Mouse (Mus musculus) heart, adult 2 months (tissue): ENCODE measurements at regions not wholly inside any gene's neighbourhood (a gene's known extent, or its start where the extent isn't known, plus 50 kb on each side); places are given as distances from the start of the nearest gene placed in this dataset.

ENCODE experiments used
- DNase-seq, 2 experiments: peaks; one replicate each; pipeline ENCODE4 v3.0.0; 2021
- H3K27ac ChIP-seq: fragments of 200-600 bp; 2 replicates; pipeline ENCODE4 v1.8.1; 2022
- H3K27me3 ChIP-seq: fragments of 200-500 bp; 2 replicates; pipeline ENCODE4 v1.6.1; 2012; ENCODE audit warnings: mild to moderate bottlenecking, low read length, inconsistent platforms, mixed read lengths; ENCODE audit not compliant: control insufficient read depth, insufficient read depth
- H3K36me3 ChIP-seq: fragments of 200-500 bp; 2 replicates; pipeline ENCODE4 v1.6.1; 2012; ENCODE audit warnings: low read length, inconsistent platforms; ENCODE audit not compliant: control insufficient read depth, insufficient read depth
- H3K4me1 ChIP-seq: fragments of 200-500 bp; 2 replicates; pipeline ENCODE4 v1.6.1; 2011; ENCODE audit warnings: low read length; ENCODE audit not compliant: control insufficient read depth, insufficient read depth
- H3K4me3 ChIP-seq: fragments of 200-600 bp; 2 replicates; pipeline ENCODE4 v1.8.1; 2022
- H3K79me2 ChIP-seq: fragments of 200-500 bp; replicated peaks from 2 replicates; pipeline ENCODE4 v1.6.1; 2012; ENCODE audit warnings: mild to moderate bottlenecking, inconsistent platforms, low read length, moderate library complexity, mixed read lengths; ENCODE audit not compliant: control insufficient read depth, insufficient read depth
- H3K9ac ChIP-seq: fragments of 200-500 bp; 2 replicates; pipeline ENCODE4 v1.6.1; 2012; ENCODE audit warnings: low read depth, mild to moderate bottlenecking, control low read depth, inconsistent platforms, low read length, mixed read lengths
- CTCF ChIP-seq: fragments of 200-600 bp; IDR thresholded peaks from 2 replicates; pipeline ENCODE4 v1.8.1; 2022; ENCODE audit warnings: antibody characterized with exemption, mild to moderate bottlenecking, moderate library complexity
- EP300 ChIP-seq: fragments of 200-500 bp; IDR thresholded peaks from 2 replicates; pipeline ENCODE4 v1.6.1; 2011; ENCODE audit warnings: low read depth, low read length, control low read depth; ENCODE audit not compliant: insufficient read depth
- POLR2A ChIP-seq: fragments of 200-500 bp; IDR thresholded peaks from 2 replicates; pipeline ENCODE4 v1.6.1; 2011; ENCODE audit warnings: mild to moderate bottlenecking, low read depth, low read length, control low read depth; ENCODE audit not compliant: insufficient read depth
- WGBS: fragments of 180-500 bp; shearing (Covaris S2); methylation state at CpG from one replicate; pipeline ENCODE4 v1.1.7; 2018; 5-methylcytosine and 5-hydroxymethylcytosine counted together
- intact Hi-C: fragments of 180-260 bp; cut with DNase I; formaldehyde crosslinking; loops from one replicate; pipeline ENCODE4 v1.15.1; 2025

DNA sequence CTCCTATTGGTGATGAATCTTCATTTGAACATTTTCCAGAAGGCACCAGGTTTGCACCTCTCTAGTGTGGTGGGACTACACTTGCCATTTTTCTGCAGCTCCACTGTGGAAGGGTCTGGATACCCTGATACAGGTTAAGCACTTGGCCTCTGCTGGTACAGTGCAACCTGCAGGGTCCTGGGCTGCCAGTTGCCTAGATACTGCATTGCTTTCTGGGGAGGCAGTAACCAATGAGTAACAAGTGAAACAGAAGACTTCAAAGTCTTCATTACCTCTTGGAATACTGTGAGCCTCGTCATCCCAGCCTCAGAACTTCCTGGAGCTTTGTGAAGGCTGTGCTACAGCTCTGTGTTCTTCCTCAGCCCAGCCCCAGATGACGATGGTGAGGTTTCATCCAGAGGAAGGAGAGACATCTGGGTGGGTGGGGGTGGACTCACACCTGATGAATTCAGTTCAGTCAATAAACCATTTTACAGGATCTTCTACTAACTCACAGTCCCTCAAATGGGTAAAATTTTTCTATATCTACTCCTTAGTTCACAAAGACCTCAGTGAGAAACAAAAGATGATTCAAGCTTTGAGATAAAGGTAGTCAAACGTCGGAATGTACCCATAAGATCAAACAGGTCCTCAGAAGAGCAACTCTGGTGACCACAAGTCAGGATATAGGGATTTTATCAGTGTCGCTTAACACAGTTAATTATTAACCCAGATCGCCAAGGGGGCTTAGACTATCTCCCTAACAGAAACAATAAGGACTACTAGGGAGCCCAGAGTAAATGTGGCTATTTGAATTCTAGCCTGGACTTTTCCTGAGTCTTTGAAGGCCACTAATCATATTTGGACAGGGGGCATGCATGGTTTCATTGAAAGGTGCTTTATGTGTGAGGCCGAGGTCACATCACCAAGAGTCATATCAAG lies 92.1 kb upstream of the Plekhg1 start:
- H3K79me2 ChIP-seq, result no peaks in the 10 kb centered on the region
- H3K4me1 ChIP-seq, result peaks cover 6% of the 10 kb centered on the region
- no peak for DNase-seq
- WGBS, result 75% methylated on average over 7 of the region's 7 CpGs
- H3K36me3 ChIP-seq, result peaks cover 4% of the 10 kb centered on the region; the same call in 1 of the 2 replicates
- H3K9ac ChIP-seq, result no peak overlapping the region
- TF ChIP-seq CTCF (no peak), POLR2A (no peak)
- no peak overlapping the region for H3K4me3 ChIP-seq
- H3K27me3 ChIP-seq, result no peaks in the 10 kb centered on the region
- no peak overlapping the region for H3K27ac ChIP-seq
- intact Hi-C loops, result loop anchor here (2.0 kb wide), 1 partner anchor 71 kb away; no protein-coding TSS in a partner anchor

GRCm38 (mm10) chr10:3649983-3650382 lies 90.2 kb upstream of the Plekhg1 start:
- H3K27ac ChIP-seq, result no peak overlapping the region
- H3K9ac ChIP-seq, result no peak overlapping the region
- intact Hi-C loops, result no loop called here
- H3K4me3 ChIP-seq, result no peak overlapping the region
- 45% methylated on average over 1 of the region's 1 CpGs for WGBS
- no peak for TF ChIP-seq POLR2A
- no peak for TF ChIP-seq CTCF
- no peak for TF ChIP-seq EP300
- peaks cover under 1% of the 10 kb centered on the region; the same call in 1 of the 2 replicates for H3K4me1 ChIP-seq
- no peak for DNase-seq
- H3K27me3 ChIP-seq, result no peaks in the 10 kb centered on the region
- H3K36me3 ChIP-seq, result peaks cover 4% of the 10 kb centered on the region; the same call in 1 of the 2 replicates
- no peaks in the 10 kb centered on the region for H3K79me2 ChIP-seq

GRCm38 (mm10) chr10:3650561-3650960 lies 89.6 kb upstream of the Plekhg1 start:
- no peak for TF ChIP-seq POLR2A
- no peak for TF ChIP-seq EP300
- TF ChIP-seq CTCF, result no peak
- no peaks in the 10 kb centered on the region for H3K27me3 ChIP-seq
- no peak for DNase-seq
- intact Hi-C loops, result no loop called here
- H3K79me2 ChIP-seq, result no peaks in the 10 kb centered on the region
- no peaks in the 10 kb centered on the region; the same call in 1 of the 2 replicates for H3K4me1 ChIP-seq
- H3K4me3 ChIP-seq, result no peak overlapping the region
- H3K27ac ChIP-seq, result no peak overlapping the region
- 81% methylated on average over 6 of the region's 6 CpGs for WGBS
- peaks cover 4% of the 10 kb centered on the region; the same call in 1 of the 2 replicates for H3K36me3 ChIP-seq
- H3K9ac ChIP-seq, result no peak overlapping the region

GRCm38 (mm10) chr10:3652522-3652921 lies 87.6 kb upstream of the Plekhg1 start:
- Histone ChIP-seq H3K9ac (no peak overlapping the region), H3K36me3 (no peaks in the 10 kb centered on the region), H3K4me3 (no peak overlapping the region), H3K79me2 (no peaks in the 10 kb centered on the region), H3K4me1 (no peaks in the 10 kb centered on the region), H3K27ac (no peak overlapping the region), H3K27me3 (no peaks in the 10 kb centered on the region)
- intact Hi-C loops, result no loop called here
- WGBS, result 65% methylated on average over 3 of the region's 3 CpGs
- no peak for TF ChIP-seq EP300
- TF ChIP-seq CTCF, result no peak
- no peak for TF ChIP-seq POLR2A
- no peak for DNase-seq

GRCm38 (mm10) chr10:3656081-3656480 lies 84.1 kb upstream of the Plekhg1 start:
- H3K36me3 ChIP-seq, result no peaks in the 10 kb centered on the region
- no peak overlapping the region for H3K9ac ChIP-seq
- intact Hi-C loops, result no loop called here
- H3K4me1 ChIP-seq, result no peaks in the 10 kb centered on the region
- H3K79me2 ChIP-seq, result no peaks in the 10 kb centered on the region
- no peak overlapping the region for H3K4me3 ChIP-seq
- H3K27me3 ChIP-seq, result no peaks in the 10 kb centered on the region
- TF ChIP-seq EP300 (no peak), CTCF (no peak), POLR2A (no peak)
- DNase-seq, result no peak
- H3K27ac ChIP-seq, result no peak overlapping the region
- WGBS, result 96% methylated on average over 3 of the region's 3 CpGs

DNA sequence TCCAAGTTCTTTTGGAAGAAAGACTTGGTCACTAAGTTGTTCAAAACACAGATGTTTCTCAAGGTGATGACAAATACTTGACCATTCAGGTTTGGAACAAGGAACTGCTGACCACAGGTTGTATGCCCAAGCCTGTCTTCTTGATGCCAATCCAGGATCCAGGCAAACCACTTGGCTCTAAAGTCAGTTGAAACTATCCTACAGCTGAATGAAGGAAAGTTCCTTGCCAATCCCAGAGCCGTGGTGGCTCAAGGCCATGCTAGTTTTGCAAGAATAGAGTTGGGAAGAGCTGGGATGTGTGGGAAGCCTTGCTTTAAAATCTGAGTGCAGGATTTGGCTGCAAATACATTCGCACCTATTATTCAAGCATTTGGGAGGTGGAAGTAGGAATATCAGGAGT lies 78.0 kb upstream of the Plekhg1 start:
- no peak overlapping the region for H3K27ac ChIP-seq
- DNase-seq, result no peak
- intact Hi-C loops, result no loop called here
- no peak overlapping the region for H3K4me3 ChIP-seq
- no peaks in the 10 kb centered on the region for H3K27me3 ChIP-seq
- no peak for TF ChIP-seq POLR2A
- no peak for TF ChIP-seq EP300
- no peak for TF ChIP-seq CTCF
- whole genome bisulfite sequencing, result 82% methylated on average over 2 of the region's 2 CpGs
- H3K4me1 ChIP-seq, result no peaks in the 10 kb centered on the region
- H3K9ac ChIP-seq, result no peak overlapping the region
- no peaks in the 10 kb centered on the region for H3K36me3 ChIP-seq
- no peaks in the 10 kb centered on the region for H3K79me2 ChIP-seq
